ENCODE assay signal across 15 mouse cellular contexts in the genomic region with DNA sequence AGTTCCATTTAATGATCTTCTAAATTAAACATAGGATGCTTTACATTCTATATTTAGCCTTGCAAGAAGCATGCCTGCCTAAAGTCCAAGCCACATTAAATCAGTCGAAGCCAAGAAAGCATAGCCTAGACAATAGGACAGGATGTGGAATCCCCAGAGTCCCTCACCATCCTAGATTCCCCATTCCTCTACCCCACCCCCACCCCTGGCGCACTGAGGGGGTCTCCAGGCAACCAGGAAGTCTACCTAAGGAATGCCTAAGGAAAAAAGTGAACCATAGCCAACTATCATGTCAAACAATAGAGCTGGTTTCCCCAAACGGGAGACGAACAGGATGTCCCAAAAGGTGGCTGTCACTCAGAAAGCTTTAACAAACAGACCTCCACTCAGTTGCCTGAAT.
DNase-seq lines count a peak whose midpoint lies in the region; ATAC-seq and TF ChIP-seq lines count a peak whose summit lies in the region.
"Had no signal": no experiment of that assay in that cellular context is flagged by ENCODE, and none has a peak within 500 bp of the region (broad histone marks: within the 10 kb centered on the region; RNA-seq: fewer than 3 reads in every experiment).

No protein-coding gene starts in this region.

- H3K9me3 ChIP-seq in lung, embryonic 14.5 days (ENCODE audit: low read depth, low read length), result no peaks in the 10 kb centered on the region
- H3K9me3 ChIP-seq in lung, postnatal 0 days (ENCODE audit: low read length), result no peaks in the 10 kb centered on the region
- no peaks in the 10 kb centered on the region for H3K9me3 ChIP-seq in hindbrain, postnatal 0 days (ENCODE audit: low read length)
- no peaks in the 10 kb centered on the region for H3K9me3 ChIP-seq in neural tube, embryonic 14.5 days (ENCODE audit: control insufficient read depth, low read length)
- H3K9me3 ChIP-seq: forebrain, embryonic 10.5 days; lung, embryonic 15.5 days had no signal

- H3K27me3 ChIP-seq in lung, embryonic 14.5 days (ENCODE audit: insufficient read depth, low read length), result no peaks in the 10 kb centered on the region
- H3K27me3 ChIP-seq in lung, postnatal 0 days (replicated peaks; ENCODE audit: insufficient read depth, low read length), result no peaks in the 10 kb centered on the region
- H3K27me3 ChIP-seq in hindbrain, postnatal 0 days (ENCODE audit: insufficient read depth, low read length), result no peaks in the 10 kb centered on the region
- H3K27me3 ChIP-seq in neural tube, embryonic 14.5 days (ENCODE audit: control insufficient read depth, insufficient read depth, low read length), result no peaks in the 10 kb centered on the region
- no peaks in the 10 kb centered on the region for H3K27me3 ChIP-seq in thymus, adult 2 months (ENCODE audit: control insufficient read depth, insufficient read depth, low read length)
- H3K27me3 ChIP-seq: lung, embryonic 15.5 days had no signal

- peak; percentile 3 for DNase-seq in lung, embryonic 14.5 days
- DNase-seq in lung, postnatal 0 days (ENCODE audit: low spot score), result no peak
- peak; percentile 59 for DNase-seq in embryo, embryonic 11 days
- DNase-seq in hindbrain, postnatal 0 days (ENCODE audit: low spot score), result peak; percentile 52
- DNase-seq in adrenal gland, postnatal 4 days (ENCODE audit: low spot score in 2 of 2), result no peak
- no peak for DNase-seq in thymus, adult 2 months
- no peak for DNase-seq in kidney, postnatal 36 days
- DNase-seq: cerebellum, adult 8-10 months; heart, postnatal 4 days; kidney, adult 2 months; liver; right cerebral cortex, postnatal 4 days had no signal

- no peak overlapping the region for H3K27ac ChIP-seq in lung, embryonic 14.5 days (ENCODE audit: low read depth)
- H3K27ac ChIP-seq in lung, postnatal 0 days (ENCODE audit: low read length), result no peak overlapping the region
- H3K27ac ChIP-seq in hindbrain, postnatal 0 days, result no peak overlapping the region
- H3K27ac ChIP-seq in neural tube, embryonic 14.5 days (ENCODE audit: low read depth, low read length), result no peak overlapping the region
- H3K27ac ChIP-seq in thymus, adult 2 months (ENCODE audit: control insufficient read depth, insufficient read depth, low read length), result no peak overlapping the region
- H3K27ac ChIP-seq: forebrain, embryonic 10.5 days; lung, embryonic 15.5 days had no signal

- no peak overlapping the region for H3K4me2 ChIP-seq in lung, embryonic 14.5 days
- H3K4me2 ChIP-seq in lung, postnatal 0 days (replicated peaks; ENCODE audit: low read depth, low read length), result no peak overlapping the region
- H3K4me2 ChIP-seq in hindbrain, postnatal 0 days (ENCODE audit: low read depth, low read length), result no peak overlapping the region
- H3K4me2 ChIP-seq in neural tube, embryonic 14.5 days (ENCODE audit: low read depth, low read length), result no peak overlapping the region
- H3K4me2 ChIP-seq: lung, embryonic 15.5 days had no signal

- ATAC-seq in lung, embryonic 14.5 days (ENCODE audit: insufficient read depth), result no peak
- ATAC-seq in lung, postnatal 0 days, result no peak
- peak; percentile 89 for ATAC-seq in hindbrain, postnatal 0 days
- peak; percentile 76; the same call in 1 of the 2 replicates for ATAC-seq in neural tube, embryonic 14.5 days (ENCODE audit: low read depth)

- no peak overlapping the region for H3K9ac ChIP-seq in lung, embryonic 14.5 days
- H3K9ac ChIP-seq in lung, postnatal 0 days (replicated peaks; ENCODE audit: low read depth), result no peak overlapping the region
- no peak overlapping the region for H3K9ac ChIP-seq in hindbrain, postnatal 0 days (replicated peaks; ENCODE audit: low read length)
- H3K9ac ChIP-seq in neural tube, embryonic 14.5 days (replicated peaks; ENCODE audit: low read depth, low read length), result no peak overlapping the region
- H3K9ac ChIP-seq: lung, embryonic 15.5 days had no signal

- H3K36me3 ChIP-seq in lung, embryonic 14.5 days (ENCODE audit: insufficient read depth), result no peaks in the 10 kb centered on the region
- H3K36me3 ChIP-seq in lung, postnatal 0 days (ENCODE audit: insufficient read depth, low read length), result no peaks in the 10 kb centered on the region
- no peaks in the 10 kb centered on the region for H3K36me3 ChIP-seq in hindbrain, postnatal 0 days (ENCODE audit: insufficient read depth, low read length)
- H3K36me3 ChIP-seq in neural tube, embryonic 14.5 days (ENCODE audit: control insufficient read depth, insufficient read depth, low read length), result no peaks in the 10 kb centered on the region
- no peaks in the 10 kb centered on the region for H3K36me3 ChIP-seq in thymus, adult 2 months (ENCODE audit: control insufficient read depth, insufficient read depth, low read length)
- H3K36me3 ChIP-seq: forebrain, embryonic 10.5 days; lung, embryonic 15.5 days had no signal

- 53% methylated on average over 4 of the region's 4 CpGs for WGBS in lung, embryonic 14.5 days
- 34% methylated on average over 4 of the region's 4 CpGs for WGBS in lung, postnatal 0 days
- 9% methylated on average over 4 of the region's 4 CpGs for WGBS in hindbrain, postnatal 0 days
- 7% methylated on average over 4 of the region's 4 CpGs for WGBS in neural tube, embryonic 14.5 days
- WGBS in thymus, adult 2 months, result 33% methylated on average over 4 of the region's 4 CpGs

- TF ChIP-seq POLR2A in thymus, adult 2 months (IDR thresholded peaks at IDR 0.05; ENCODE audit: control insufficient read depth, extremely low read depth, insufficient read depth, low read length, poor library complexity), result no peak

- no peak for TF ChIP-seq CTCF in lung, embryonic 14.5 days (IDR thresholded peaks at IDR 0.05; ENCODE audit: low read depth)
- TF ChIP-seq CTCF in lung, postnatal 0 days (IDR thresholded peaks at IDR 0.05), result no peak
- no peak for TF ChIP-seq CTCF in hindbrain, postnatal 0 days (IDR thresholded peaks at IDR 0.05; ENCODE audit: low read depth)
- no peak for TF ChIP-seq CTCF in thymus, adult 2 months (IDR thresholded peaks at IDR 0.05; ENCODE audit: borderline replicate concordance, control insufficient read depth, extremely low read depth, insufficient read depth, low read length, poor library complexity)

- no peak for TF ChIP-seq EP300 in lung, postnatal 0 days (IDR thresholded peaks at IDR 0.05)

- H3K4me3 ChIP-seq in lung, embryonic 14.5 days (ENCODE audit: low read depth, low read length), result no peak overlapping the region
- no peak overlapping the region for H3K4me3 ChIP-seq in lung, postnatal 0 days (ENCODE audit: low read depth, low read length)
- H3K4me3 ChIP-seq in hindbrain, postnatal 0 days (ENCODE audit: low read length), result no peak overlapping the region
- H3K4me3 ChIP-seq in neural tube, embryonic 14.5 days (ENCODE audit: low read depth, low read length), result no peak overlapping the region
- no peak overlapping the region for H3K4me3 ChIP-seq in thymus, adult 2 months (ENCODE audit: control insufficient read depth, insufficient read depth, low read length)
- H3K4me3 ChIP-seq: forebrain, embryonic 10.5 days; lung, embryonic 15.5 days had no signal

- H3K4me1 ChIP-seq in lung, embryonic 14.5 days (ENCODE audit: insufficient read depth), result no peaks in the 10 kb centered on the region
- H3K4me1 ChIP-seq in lung, postnatal 0 days (ENCODE audit: insufficient read depth, low read depth, low read length), result no peaks in the 10 kb centered on the region
- no peaks in the 10 kb centered on the region; the same call in 1 of the 2 replicates for H3K4me1 ChIP-seq in hindbrain, postnatal 0 days (ENCODE audit: insufficient read depth, low read length)
- H3K4me1 ChIP-seq in neural tube, embryonic 14.5 days (ENCODE audit: control insufficient read depth, insufficient read depth, low read length), result no peaks in the 10 kb centered on the region
- H3K4me1 ChIP-seq in thymus, adult 2 months (replicated peaks; ENCODE audit: control insufficient read depth, insufficient read depth, low read length), result no peaks in the 10 kb centered on the region
- H3K4me1 ChIP-seq: lung, embryonic 15.5 days had no signal

Comparison
In these comparisons a context has a peak if more than half of its experiments do, and no peak if none do; other contexts are left out.
1. DNase-seq: peak in lung, embryonic 14.5 days (single experiment), embryo, embryonic 11 days (single experiment) and hindbrain, postnatal 0 days (single experiment); none in lung, postnatal 0 days (single experiment), adrenal gland, postnatal 4 days (0 of 2), thymus, adult 2 months (single experiment) and kidney, postnatal 36 days (0 of 2).
2. ATAC-seq: peak in hindbrain, postnatal 0 days (single experiment) and neural tube, embryonic 14.5 days (single experiment); none in lung, embryonic 14.5 days (single experiment) and lung, postnatal 0 days (single experiment).